Mouse (Mus musculus): ENCODE measurements around the gene Zbtb38.

DNA sequence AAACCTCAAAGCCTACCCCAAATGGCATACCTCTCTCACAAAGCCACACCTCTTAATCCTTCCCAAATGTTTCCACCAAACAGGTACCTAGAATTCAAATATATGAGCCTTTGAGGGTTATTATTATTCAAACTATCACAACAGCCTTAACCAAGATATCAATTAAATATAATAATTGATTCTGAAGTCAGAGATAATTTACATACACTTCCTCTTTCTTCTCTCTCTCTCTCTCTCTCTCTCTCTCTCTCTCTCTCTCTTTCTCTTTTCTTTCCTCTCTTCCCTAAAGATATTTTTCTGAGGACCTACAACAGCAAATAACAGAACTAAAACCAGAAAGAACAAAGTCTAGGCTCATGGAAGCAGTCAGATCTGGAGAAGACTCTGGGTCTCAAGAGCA, 15.2 kb upstream of the Zbtb38 start:
- TF ChIP-seq POLR2A (IDR thresholded peaks at IDR 0.05; ENCODE audit: borderline replicate concordance, low read depth, low read length), result no peak
- TF ChIP-seq CTCF (IDR thresholded peaks at IDR 0.05; ENCODE audit: low read depth, low read length), result no peak
